Mouse (Mus musculus) monocyte, adult 2 months (primary cell): ENCODE results near the gene Cxcl9.
A peak's percentile ranks its signal among the peaks of the same experiment; 100 is the strongest.

ENCODE experiments used
- DNase-seq, 2 experiments: peaks; one replicate each; pipeline ENCODE4 v3.0.0; 2022; ENCODE audit warnings: low spot score in 2 of 2, low read depth in 1 of 2

The Cxcl9 gene

DNA sequence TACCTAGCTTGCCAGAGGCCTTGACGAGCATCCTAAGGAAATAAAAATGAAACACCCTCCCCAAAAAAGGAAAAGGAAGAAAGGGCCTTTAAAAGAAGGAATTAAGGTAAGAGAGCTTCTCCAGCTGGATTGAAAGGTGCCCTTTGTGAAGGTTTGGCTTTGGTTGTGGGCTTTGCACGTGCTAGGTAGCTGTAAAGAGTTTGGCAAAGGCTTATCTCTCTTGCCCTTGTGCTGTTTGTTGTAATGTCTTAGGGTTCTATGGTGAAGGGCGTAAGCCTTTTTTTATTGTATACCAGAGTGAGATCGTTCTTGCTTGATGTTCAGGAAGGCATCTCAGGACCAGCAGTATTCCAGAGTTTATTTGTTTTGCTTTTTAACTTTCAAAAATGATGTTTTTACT, 12.7 kb upstream of the Cxcl9 start:
- DNase-seq: no peak

DNA sequence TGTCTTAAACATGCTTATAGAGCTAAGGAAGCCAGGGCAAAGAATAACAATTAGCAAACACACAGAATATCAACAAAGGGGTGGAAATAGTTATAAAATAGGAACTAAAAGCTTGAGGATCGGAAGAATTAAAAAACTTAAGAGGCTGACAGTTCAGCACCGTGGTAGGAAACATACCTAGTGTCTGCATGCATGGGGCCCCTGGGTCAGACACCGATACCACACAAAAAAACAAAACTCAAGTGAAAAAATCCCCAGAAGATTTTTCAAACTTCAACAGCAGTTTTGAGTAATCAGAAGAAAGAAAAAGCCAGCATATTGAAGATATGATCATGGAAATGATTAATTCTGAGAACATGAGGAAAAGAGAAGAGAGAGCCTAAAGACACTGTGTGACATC, 8.9 kb upstream of the Cxcl9 start:
- DNase-seq: no peak

DNA sequence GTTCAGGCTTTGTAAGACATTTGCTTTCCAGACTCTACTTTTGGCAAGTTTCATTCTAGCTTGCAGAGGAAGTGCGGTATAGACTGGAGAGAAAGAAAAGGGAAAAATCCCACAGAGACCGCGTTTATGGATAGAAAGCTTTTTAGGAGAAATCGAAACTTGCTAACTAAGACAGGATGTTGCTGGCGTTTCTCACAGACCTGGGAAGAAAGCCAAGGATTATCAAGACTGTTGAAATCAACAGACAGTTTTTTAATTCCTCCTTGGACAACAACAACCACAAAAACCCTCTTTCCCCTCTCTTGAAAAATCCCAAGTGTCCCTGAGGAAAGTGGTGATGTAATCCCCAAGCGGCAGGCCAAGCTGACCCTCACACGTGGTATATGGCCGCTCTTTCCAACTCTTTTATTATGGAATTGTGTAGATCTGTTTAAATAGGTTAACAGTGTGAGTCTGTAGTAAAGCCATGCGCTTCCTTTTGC, 4.5 kb upstream of the Cxcl9 start:
- no peak for DNase-seq

DNA sequence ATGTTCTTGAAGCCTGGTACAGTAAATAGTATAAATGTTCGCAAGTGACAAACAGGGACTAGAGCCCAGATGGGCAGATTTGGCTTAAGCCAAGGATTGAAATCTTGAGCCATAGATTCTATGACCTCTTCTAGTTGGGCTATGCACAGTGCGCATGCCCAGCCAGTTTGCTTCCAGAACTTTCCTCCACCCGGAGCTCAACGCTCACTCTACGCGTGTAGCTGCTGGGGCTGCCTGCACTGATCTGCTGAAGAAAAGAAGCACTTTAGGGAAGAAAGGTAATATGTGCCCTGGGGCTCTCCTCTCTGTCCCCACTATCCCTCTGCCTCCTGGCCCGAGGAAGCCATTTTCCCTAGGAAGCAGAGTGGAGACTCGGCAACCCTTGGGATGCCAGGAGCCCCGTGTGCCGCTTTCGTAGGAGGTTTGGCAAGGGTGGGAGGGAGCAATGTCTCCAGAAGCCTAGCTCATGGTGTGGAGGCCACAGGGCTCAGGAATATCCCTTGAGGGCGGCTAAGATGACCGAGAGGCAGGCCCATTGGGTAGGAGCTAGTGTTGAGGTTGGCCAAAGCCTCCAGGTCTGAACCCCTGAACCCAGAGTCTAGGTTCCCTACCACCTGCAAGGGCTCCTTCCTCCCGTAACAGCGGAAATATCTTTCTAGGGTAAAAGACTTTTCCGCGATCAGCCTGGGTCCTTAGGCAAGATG, 3.9 kb upstream of the Cxcl9 start, which contains the start of gene Art3:
Gene Art3 (plus strand): TSS at position 193 of the 704 bp plus-strand sequence.
- no peak for DNase-seq

DNA sequence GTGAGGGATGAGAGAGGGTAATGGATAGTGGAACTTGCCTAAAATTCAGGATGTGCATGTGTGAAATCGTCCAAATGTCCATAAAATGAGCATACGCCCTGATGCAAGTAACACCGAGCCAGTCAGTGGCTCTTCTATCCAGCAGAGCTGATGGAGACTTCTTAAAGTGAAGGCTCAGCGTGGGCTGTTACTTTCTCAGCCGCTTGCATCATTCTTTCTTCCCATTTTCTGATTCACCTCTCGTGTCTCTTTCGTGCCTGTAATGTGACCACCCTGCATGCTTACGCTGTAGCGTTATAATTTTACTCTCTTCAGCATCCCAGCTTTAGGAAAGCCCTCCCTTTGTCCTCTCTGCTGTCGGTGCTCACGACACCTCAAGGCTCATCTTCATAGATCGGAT, 3.2 kb upstream of the Cxcl9 start:
- DNase-seq: no peak

DNA sequence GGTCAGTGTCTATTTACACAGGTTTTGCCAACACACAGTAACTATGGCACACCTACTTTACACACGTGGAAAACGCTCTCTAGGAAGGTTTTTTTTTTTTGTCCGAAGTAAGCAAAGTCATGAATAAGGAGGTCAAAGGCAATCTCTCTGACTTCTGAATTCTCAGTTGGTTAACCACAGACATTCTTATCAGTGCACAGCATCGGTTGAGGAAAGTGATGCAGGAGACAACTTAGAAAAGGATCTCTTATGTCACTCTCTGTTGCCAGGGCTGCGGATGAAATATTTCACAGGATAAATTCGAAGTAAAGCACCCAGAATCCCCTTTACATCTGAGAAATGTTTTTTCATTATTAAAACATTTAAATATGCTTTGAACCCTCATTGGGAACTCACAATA, 512 bp downstream of the Cxcl9 start:
- DNase-seq: no peak

DNA sequence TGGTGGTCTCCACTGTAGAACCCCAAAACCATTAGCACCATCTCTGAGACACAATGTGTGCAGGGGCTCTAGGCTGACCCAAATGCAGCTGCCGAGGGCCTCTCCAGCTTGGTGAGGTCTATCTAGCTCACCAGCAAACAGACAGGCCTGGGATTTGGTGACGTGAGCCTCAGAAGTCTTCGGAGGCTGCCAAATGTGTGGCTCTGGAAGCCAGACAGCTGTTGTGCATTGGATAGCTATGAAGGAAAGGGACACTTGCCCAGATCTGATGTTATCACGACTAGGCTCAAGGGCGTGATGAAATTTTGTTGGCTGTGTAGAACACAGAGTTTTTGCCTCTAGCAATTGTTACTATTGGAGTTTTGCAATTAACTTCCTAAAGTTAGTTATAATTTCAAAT, 4.6 kb downstream of the Cxcl9 start:
- DNase-seq: no peak

DNA sequence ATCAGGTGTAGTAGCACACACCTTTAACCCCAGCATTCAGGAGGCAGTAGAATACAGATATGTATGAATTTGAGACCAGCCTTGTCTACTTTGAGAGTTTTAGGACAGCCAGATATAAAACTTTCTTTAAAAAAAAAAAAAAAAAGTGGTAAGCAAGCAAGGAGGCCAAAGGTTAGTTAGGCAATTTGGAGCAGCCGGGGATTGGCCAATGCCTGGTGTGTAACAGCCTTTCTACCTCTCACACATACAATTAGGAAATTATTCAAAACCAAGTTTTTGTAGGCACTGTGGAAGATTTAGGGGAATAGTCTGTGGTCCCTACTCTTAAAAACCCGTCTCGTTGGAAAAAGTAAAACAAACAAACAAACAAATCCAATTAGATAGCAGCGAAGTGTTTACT, 5.3 kb downstream of the Cxcl9 start:
- no peak for DNase-seq

DNA sequence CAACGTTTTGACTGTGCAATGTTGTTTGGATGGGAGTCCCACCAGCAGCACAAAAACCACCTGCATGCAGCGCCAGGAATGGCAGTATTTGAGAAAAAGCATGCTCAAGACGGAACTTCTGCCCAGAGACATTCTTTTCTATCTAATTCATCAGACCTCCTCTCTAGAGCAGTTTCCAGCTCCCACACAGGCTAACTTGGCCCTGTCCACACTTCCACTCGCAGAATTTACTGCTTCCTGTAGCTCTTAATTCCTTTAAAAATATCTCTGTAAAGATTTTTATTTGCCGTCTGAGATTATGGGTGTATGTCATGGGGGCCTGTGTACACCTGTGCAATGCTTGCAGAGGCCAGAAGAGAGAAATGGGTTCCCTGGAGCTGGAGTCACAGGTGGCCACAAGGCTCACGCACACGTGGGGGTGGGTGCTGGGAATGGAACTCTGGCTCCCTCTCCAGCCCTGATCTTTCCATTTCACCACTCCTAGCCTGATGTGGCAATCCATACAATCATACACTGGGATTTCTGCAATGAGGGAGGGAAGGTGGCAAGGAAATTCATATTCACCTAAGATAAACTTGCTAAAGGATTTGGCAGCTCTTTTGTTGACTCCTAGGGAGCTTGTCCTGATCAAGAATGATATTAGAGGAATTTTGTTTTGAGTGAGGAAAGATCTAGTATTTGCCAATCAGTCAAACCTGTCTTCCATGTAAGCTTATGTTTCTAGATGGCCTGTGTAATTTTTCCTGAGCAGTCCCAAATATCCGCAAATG, 6.1 kb downstream of the Cxcl9 start:
- no peak for DNase-seq

DNA sequence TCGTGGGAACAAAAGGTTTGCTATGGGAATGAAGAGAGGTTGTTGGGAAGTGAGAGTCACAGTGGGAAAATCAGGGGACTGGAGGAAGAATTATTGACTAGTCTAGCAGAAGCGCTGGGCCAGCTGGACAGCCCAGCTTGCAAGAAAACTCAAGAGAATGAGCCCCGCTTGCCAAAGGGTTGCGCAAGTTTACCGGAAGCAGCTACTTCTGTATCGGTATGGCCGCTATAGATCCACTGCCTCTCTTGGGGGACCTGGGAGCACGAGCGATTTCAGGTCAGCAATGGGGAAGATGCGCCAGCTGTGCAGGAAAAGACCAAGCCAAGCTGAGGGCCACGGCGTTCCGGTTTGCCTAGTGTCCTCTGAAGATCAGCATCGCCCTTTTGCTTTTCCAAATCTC, 9.3 kb downstream of the Cxcl9 start:
- peak in 1 of 2 experiments; percentile 7 for DNase-seq

DNA sequence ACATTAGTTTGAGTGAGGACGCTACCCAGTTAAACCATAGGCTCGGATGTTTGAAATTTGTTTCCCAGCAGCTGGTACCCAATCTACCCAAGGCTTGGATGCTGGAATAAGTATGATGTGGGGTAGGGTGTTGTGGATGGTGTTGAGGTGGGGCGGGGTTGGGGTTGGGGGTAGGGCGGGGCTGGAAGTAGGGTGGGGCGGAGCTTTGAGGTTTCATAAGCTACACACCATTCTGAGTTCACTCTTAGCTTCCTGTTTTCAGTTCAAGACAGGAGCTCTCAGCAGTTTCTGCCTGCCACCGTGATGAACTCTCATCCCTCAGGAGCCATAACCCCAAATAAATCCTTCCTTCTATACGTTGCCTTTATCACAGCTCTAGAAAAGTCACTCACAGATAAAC, 9.8 kb downstream of the Cxcl9 start:
- DNase-seq: no peak

DNA sequence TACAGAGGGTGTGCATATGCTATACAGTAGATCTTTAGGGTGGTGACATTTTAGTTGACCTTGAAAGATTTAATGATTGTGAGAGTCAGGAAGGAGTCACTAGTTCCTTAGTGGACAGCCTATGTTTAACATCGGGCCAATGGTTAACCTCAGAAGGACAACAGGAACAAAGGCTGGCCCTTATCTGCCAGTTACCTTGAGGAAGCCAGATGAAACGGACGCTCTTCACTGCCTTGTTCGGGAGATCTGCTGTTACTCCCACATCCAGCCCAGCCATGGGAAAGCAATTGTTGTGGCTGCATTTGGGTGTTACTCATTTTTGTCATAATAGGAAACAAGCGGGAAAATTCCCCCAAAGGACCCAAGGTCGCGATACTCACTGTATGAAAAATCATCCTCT, 14.1 kb downstream of the Cxcl9 start:
- DNase-seq: no peak

DNA sequence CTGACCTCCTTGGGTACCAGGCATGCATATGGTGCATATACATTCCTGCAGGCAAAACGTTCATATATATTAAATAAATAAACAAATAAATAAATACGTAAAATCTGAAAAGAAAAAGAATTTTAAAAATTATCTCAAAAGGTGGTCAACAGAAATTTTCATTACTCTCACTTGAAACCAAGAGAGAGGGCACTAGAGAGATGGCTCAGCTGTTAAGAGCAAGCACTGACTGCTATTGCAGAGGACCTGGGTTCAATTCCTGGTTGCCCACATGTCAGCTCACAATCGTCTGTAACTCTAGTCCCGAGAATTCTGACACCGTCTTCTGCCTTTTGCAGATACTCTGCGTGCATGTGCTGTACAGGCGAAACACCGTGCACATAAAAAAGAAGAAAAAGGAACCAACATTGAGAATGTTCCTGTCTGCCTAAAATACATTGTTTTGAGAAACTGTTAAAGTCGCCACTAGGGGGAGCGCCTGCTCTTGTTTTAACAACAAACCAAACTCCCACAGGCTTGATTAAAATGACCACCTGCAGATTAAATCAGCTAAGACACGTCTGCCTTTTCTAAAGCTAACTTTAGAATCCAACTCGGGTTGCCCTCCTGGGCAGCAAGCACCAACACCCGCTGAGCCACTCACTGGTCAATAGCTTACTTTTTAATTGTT, 15.7 kb downstream of the Cxcl9 start:
- DNase-seq: peak; percentile 34 to 76

DNA sequence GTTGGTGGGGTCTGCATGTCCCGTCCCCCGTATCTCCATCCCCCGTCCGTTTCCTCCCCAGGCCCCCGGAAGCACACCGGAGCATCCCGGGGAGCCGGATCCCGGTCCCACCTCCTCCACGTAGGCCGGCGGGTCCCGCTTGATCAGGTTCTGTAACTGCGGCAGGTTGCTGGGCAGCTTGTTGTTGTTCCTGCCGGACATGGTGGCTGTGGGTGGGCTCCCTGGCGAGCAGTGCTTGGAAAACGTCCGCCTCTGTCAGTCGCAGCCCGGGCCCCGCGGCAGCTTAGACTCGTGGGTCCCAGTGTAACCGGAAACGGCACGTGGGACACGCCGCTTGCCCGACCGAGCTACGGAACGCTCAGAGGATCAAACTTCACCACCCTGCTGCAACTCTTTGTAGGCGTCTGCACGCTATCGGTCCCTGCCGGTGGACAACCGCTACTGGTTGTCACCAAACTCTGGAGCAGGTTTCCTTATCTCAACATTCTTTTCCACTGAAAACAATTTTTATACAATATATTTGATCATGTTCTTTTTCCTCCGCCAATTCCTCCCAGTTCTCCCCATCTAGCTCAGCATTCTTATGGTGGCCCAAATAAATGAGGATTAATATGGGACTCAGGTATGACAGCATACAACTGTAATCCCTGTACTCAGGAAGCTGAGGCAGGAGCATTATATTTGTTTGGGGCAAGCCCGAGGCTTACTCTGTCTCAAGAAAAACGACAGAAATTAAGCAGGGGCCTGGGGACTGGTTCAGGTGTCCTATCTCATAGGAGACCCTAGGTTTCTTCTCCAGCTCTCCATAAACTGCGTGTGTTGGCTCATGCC, 18.0 kb downstream of the Cxcl9 start, which contains the start of gene Sdad1:
Gene Sdad1 (minus strand): TSS at position 799 of the 831 bp plus-strand sequence.
- DNase-seq: peak; percentile 79 to 80

DNA sequence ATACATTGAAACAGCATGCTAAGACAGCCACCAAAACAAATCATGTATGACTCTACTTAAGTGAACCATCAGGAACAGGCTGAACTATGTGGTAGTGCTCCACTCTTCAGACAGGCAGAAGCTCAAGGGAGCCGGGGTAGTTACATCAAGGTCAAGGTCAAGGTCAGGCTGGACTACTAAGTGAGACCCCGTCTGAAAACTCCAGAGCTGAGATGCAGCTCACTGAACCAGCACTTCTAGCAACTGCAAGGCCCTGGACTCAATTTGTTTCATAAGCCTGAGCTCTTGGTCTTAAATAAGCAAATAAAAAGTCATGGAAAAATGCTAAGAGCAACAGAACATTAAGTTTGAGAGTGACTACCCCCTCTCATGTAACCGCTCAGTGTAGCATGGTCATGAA, 23.6 kb downstream of the Cxcl9 start:
- no peak for DNase-seq

DNA sequence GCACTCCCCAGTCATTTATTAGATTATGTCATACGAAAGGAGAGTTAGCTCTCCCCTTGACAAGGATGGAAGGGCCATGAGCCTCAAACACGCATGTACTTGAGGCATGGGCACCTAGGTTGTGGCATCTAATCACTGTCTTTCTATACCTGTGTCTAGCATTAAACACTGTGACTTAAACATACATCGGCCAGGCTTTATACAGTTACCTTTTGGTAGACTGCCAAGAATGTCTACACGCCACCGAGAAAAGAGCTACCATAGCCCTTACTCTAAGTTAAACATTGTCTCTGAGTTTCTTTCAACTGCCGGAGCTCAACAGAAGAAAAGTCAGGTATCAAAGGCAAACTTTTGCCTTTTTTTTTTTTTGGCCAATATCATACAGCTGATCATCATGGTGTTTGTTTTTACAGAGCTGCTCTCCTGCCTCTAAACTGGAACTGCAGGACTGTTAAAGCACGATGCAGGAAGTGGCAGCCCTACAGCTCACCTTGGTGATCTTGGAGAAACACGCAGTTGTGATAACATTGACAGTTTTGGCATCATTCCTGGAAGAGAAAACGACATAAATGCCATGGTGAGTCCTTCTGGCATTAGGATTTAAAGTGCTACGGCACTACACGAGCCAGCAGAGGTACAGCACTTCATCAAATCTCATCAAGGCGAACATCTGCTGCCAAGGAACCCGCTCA, 25.6 kb downstream of the Cxcl9 start:
- DNase-seq: no peak

DNA sequence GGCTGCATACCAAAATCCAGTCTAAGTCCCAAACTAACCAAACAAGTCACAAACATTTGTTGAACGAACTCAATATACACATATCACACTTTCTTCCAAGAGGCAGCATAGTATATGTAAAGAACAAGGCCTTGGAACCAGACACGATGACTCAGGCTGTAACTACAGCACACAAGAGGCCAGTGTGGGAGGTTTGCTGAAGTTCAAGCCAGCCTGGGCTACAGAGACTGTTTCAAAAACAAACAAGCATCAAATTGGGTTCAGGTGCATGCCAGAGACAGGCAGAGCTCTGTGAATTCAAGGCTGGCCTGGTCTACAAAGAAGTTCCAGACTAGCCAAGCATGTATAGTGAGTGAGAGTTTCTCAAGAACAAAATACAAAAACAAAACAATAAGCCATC, 33.4 kb downstream of the Cxcl9 start:
- no peak for DNase-seq

DNA sequence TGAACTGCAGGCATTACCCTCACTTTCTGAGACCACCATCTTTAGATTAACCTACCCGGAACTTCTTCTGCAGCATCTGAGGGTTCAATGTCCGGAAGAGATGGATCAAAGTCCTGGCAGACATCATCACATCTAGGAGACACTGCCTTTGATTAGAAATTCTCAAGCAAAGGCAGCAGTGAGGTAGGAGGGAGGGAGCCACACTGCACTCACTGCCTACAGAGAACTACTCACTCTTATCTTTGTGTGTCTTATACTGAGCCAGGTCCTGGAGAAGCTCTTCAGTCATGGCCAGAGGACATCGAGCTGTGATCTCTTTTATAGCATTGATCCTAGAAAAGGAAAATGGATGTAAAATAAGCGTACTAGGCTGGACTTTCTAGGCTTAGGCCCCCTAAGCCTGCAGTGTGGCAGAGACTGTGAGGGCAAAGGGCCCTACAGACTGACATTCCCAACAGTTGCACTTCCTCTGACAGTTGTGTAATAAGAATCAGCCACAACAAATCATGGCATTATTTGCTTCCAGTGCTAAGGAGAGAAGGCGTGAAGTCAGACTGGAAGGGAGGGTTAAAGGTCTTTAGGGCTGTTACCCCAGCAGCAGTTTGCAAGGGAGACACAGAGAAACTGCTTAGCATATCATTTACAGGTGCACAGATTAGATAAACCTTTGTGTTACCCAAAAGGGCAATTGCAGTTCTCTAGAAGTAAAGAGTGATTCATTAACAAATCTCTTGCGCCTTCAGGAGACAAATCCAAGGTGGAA, 36.0 kb downstream of the Cxcl9 start:
- no peak for DNase-seq

DNA sequence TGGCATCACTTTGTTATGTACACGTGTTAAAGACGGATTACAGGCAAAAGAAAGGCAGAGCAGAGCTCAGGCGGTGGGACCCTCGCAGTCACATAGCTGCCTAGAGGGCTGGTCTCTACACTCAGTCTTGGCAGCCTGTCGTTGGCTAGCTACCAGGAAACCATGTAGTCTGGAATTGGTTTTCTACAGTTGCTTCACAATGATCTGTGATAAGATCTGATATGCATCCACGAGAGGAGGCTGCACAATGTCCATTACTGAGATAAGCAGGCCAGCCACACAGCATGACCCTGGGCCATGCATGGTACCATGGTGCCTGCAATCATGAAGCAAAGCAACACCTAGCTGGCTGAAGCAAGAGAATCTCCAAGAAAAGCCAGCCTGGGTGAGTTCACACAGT, 40.0 kb downstream of the Cxcl9 start:
- DNase-seq: no peak

DNA sequence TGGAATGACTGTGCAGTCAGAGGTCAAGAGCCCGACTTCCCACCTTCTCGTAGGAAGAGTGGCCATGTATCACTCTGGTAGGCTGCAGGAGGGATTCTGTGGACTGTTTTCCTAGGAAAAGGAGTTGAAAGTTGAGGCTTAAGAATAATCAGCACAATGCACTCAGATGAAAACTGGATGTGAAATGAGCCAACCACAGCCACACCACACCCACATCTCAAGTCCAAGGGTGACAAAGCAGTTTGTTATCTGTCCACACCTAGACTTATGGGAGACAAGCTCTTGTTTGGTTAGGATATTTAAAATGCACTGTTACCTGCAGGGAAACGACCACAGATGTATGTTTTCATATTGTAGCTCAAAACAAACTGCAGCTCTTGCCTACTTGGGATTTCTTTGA, 44.8 kb downstream of the Cxcl9 start:
- DNase-seq: no peak
